Mouse (Mus musculus): ENCODE measurements around the gene Cd24a. TPM values are rescaled to one million over a fixed set of nuclear protein-coding genes. Genes with fewer than 3 reads are reported as not detected.

Cd24a gene
- polyA plus RNA-seq, 1 experiment from 2014 or later = 204 TPM

- ATAC-seq (ENCODE audit: borderline replicate concordance, extremely low read depth, low FRiP score, low TSS enrichment) = no peak
- H3K4me1 ChIP-seq = no peaks in the 10 kb centered on the region
- peaks cover 7% of the 10 kb centered on the region for H3K36me3 ChIP-seq
- no peak overlapping the region for H3K27ac ChIP-seq
- H3K4me2 ChIP-seq = no peak overlapping the region
- no peak overlapping the region for H3K9ac ChIP-seq
- 56% methylated on average over 8 of the region's 8 CpGs for WGBS
- no peak overlapping the region for H3K4me3 ChIP-seq
- no peaks in the 10 kb centered on the region for H3K9me3 ChIP-seq
- no peaks in the 10 kb centered on the region for H3K27me3 ChIP-seq
These were observed 10.5 kb downstream of the Cd24a start for GRCm38 (mm10) chr10:43588470-43589177.

- H3K27me3 ChIP-seq = no peaks in the 10 kb centered on the region
- H3K27ac ChIP-seq = no peak overlapping the region
- ATAC-seq (ENCODE audit: borderline replicate concordance, extremely low read depth, low FRiP score, low TSS enrichment) = no peak
- H3K4me3 ChIP-seq = no peak overlapping the region
- no peaks in the 10 kb centered on the region for H3K36me3 ChIP-seq
- H3K4me1 ChIP-seq = no peaks in the 10 kb centered on the region
- no peak overlapping the region for H3K4me2 ChIP-seq
- 63% methylated on average over 10 of the region's 10 CpGs for WGBS
- no peaks in the 10 kb centered on the region for H3K9me3 ChIP-seq
- no peak overlapping the region for H3K9ac ChIP-seq
These were observed 13.4 kb downstream of the Cd24a start for GRCm38 (mm10) chr10:43591477-43591876.

- Histone ChIP-seq H3K36me3 (no peaks in the 10 kb centered on the region), H3K4me2 (no peak overlapping the region), H3K27ac (no peak overlapping the region), H3K4me1 (no peaks in the 10 kb centered on the region), H3K4me3 (no peak overlapping the region), H3K9me3 (no peaks in the 10 kb centered on the region), H3K27me3 (no peaks in the 10 kb centered on the region), H3K9ac (no peak overlapping the region)
- no peak for ATAC-seq (ENCODE audit: borderline replicate concordance, extremely low read depth, low FRiP score, low TSS enrichment)
- 79% methylated on average over 5 of the region's 5 CpGs for WGBS
These were observed 15.1 kb downstream of the Cd24a start for GRCm38 (mm10) chr10:43593182-43593581.

- no peaks in the 10 kb centered on the region for H3K9me3 ChIP-seq
- H3K27me3 ChIP-seq = no peaks in the 10 kb centered on the region
- no peaks in the 10 kb centered on the region for H3K4me1 ChIP-seq
- H3K4me2 ChIP-seq = no peak overlapping the region
- H3K9ac ChIP-seq = no peak overlapping the region
- no peak overlapping the region for H3K4me3 ChIP-seq
- 78% methylated on average over 2 of the region's 2 CpGs for WGBS
- H3K27ac ChIP-seq = no peak overlapping the region
- H3K36me3 ChIP-seq = no peaks in the 10 kb centered on the region
- ATAC-seq (ENCODE audit: borderline replicate concordance, extremely low read depth, low FRiP score, low TSS enrichment) = no peak
These were observed 16.1 kb downstream of the Cd24a start for GRCm38 (mm10) chr10:43594187-43594586.

GRCm38 (mm10) chr10:43594894-43595293 is 16.8 kb downstream of the Cd24a start:
- no peak for ATAC-seq (ENCODE audit: borderline replicate concordance, extremely low read depth, low FRiP score, low TSS enrichment)
- WGBS = 65% methylated on average over 3 of the region's 3 CpGs

GRCm38 (mm10) chr10:43598067-43598726 is 20.1 kb downstream of the Cd24a start:
- no peak overlapping the region for H3K4me3 ChIP-seq
- no peak overlapping the region for H3K27ac ChIP-seq
- no peak for ATAC-seq (ENCODE audit: borderline replicate concordance, extremely low read depth, low FRiP score, low TSS enrichment)
- WGBS = 70% methylated on average over 2 of the region's 2 CpGs
- no peaks in the 10 kb centered on the region for H3K9me3 ChIP-seq
- no peak overlapping the region for H3K4me2 ChIP-seq
- no peaks in the 10 kb centered on the region for H3K27me3 ChIP-seq
- H3K9ac ChIP-seq = no peak overlapping the region
- no peaks in the 10 kb centered on the region for H3K36me3 ChIP-seq
- no peaks in the 10 kb centered on the region for H3K4me1 ChIP-seq

More at GRCm38 (mm10) chr10:43594894-43595293, 16.8 kb downstream of the Cd24a start:
- Histone ChIP-seq H3K4me3 (no peak overlapping the region), H3K27ac (no peak overlapping the region), H3K9me3 (no peaks in the 10 kb centered on the region), H3K4me2 (no peak overlapping the region), H3K4me1 (no peaks in the 10 kb centered on the region), H3K27me3 (no peaks in the 10 kb centered on the region), H3K36me3 (no peaks in the 10 kb centered on the region), H3K9ac (no peak overlapping the region)

- H3K4me1 ChIP-seq = no peaks in the 10 kb centered on the region
- no peaks in the 10 kb centered on the region for H3K36me3 ChIP-seq
- WGBS = 71% methylated on average over 1 of the region's 1 CpGs
- H3K27me3 ChIP-seq = no peaks in the 10 kb centered on the region
- ATAC-seq (ENCODE audit: borderline replicate concordance, extremely low read depth, low FRiP score, low TSS enrichment) = no peak
- H3K9me3 ChIP-seq = no peaks in the 10 kb centered on the region
- no peak overlapping the region for H3K27ac ChIP-seq
- no peak overlapping the region for H3K9ac ChIP-seq
- H3K4me3 ChIP-seq = no peak overlapping the region
- no peak overlapping the region for H3K4me2 ChIP-seq
These were observed 23.0 kb downstream of the Cd24a start for GRCm38 (mm10) chr10:43601039-43601438.

GRCm38 (mm10) chr10:43601511-43602396 is 23.7 kb downstream of the Cd24a start:
- no peak overlapping the region for H3K9ac ChIP-seq
- H3K36me3 ChIP-seq = no peaks in the 10 kb centered on the region
- no peak overlapping the region for H3K27ac ChIP-seq

GRCm38 (mm10) chr10:43603975-43604686 is 26.0 kb downstream of the Cd24a start:
- ATAC-seq (ENCODE audit: borderline replicate concordance, extremely low read depth, low FRiP score, low TSS enrichment) = no peak
- Histone ChIP-seq H3K9me3 (no peaks in the 10 kb centered on the region), H3K4me3 (no peak overlapping the region), H3K27me3 (no peaks in the 10 kb centered on the region), H3K4me1 (no peaks in the 10 kb centered on the region), H3K9ac (no peak overlapping the region), H3K36me3 (no peaks in the 10 kb centered on the region), H3K4me2 (no peak overlapping the region), H3K27ac (no peak overlapping the region)
- WGBS = 49% methylated on average over 4 of the region's 4 CpGs

More at GRCm38 (mm10) chr10:43601511-43602396, 23.7 kb downstream of the Cd24a start:
- Histone ChIP-seq H3K9me3 (no peaks in the 10 kb centered on the region), H3K4me1 (no peaks in the 10 kb centered on the region), H3K4me2 (peak overlapping the region; percentile 18; the same call in 1 of the 2 replicates), H3K4me3 (no peak overlapping the region), H3K27me3 (no peaks in the 10 kb centered on the region)
- ATAC-seq (ENCODE audit: borderline replicate concordance, extremely low read depth, low FRiP score, low TSS enrichment) = no peak
- WGBS = 31% methylated on average over 14 of the region's 14 CpGs

GRCm38 (mm10) chr10:43604687-43605250 is 26.7 kb downstream of the Cd24a start:
- H3K36me3 ChIP-seq = no peaks in the 10 kb centered on the region
- no peaks in the 10 kb centered on the region for H3K27me3 ChIP-seq
- no peak overlapping the region for H3K4me3 ChIP-seq
- H3K9me3 ChIP-seq = no peaks in the 10 kb centered on the region
- no peak overlapping the region for H3K27ac ChIP-seq
- no peak for ATAC-seq (ENCODE audit: borderline replicate concordance, extremely low read depth, low FRiP score, low TSS enrichment)
- 46% methylated on average over 10 of the region's 10 CpGs for WGBS
- no peak overlapping the region for H3K4me2 ChIP-seq
- no peaks in the 10 kb centered on the region for H3K4me1 ChIP-seq
- H3K9ac ChIP-seq = no peak overlapping the region

- Histone ChIP-seq H3K27me3 (no peaks in the 10 kb centered on the region), H3K9ac (no peak overlapping the region), H3K4me2 (no peak overlapping the region), H3K4me3 (no peak overlapping the region), H3K27ac (no peak overlapping the region), H3K4me1 (no peaks in the 10 kb centered on the region), H3K9me3 (no peaks in the 10 kb centered on the region), H3K36me3 (no peaks in the 10 kb centered on the region)
- 75% methylated on average over 7 of the region's 7 CpGs for WGBS
- no peak for ATAC-seq (ENCODE audit: borderline replicate concordance, extremely low read depth, low FRiP score, low TSS enrichment)
These were observed 27.8 kb downstream of the Cd24a start for GRCm38 (mm10) chr10:43605901-43606300.
